Mouse (Mus musculus) limb, embryonic 11.5 days (tissue): ENCODE measurements around the gene Myh6. TPM values are rescaled to one million over a fixed set of nuclear protein-coding genes. Genes with fewer than 3 reads are reported as not detected.

Experiments used
- ATAC-seq: fragments of 200-750 bp; cut with Nextera tagmentation; 2 replicates; pipeline ENCODE4 v1.8.0; 2017; ENCODE audit warnings: low read depth; ENCODE audit not compliant: insufficient number of reproducible peaks, low FRiP score, low TSS enrichment
- DNase-seq: peaks from one replicate; pipeline ENCODE4 v3.0.0-alpha.2; 2015; ENCODE audit warnings: low spot score
- H3K27ac ChIP-seq: fragments of 300-500 bp; sonication (generic); replicated peaks from 2 replicates; pipeline ENCODE4 v1.5.1; 2014; ENCODE audit warnings: low read depth, mild to moderate bottlenecking, low read length
- H3K27me3 ChIP-seq: fragments of 300-500 bp; sonication (generic); 2 replicates; pipeline ENCODE4 v1.6.1; 2014; ENCODE audit warnings: mild to moderate bottlenecking, low read length, mixed read lengths; ENCODE audit not compliant: control insufficient read depth, insufficient read depth
- H3K36me3 ChIP-seq: fragments of 300-500 bp; sonication (generic); 2 replicates; pipeline ENCODE4 v1.6.1; 2014; ENCODE audit warnings: mild to moderate bottlenecking, low read length, moderate library complexity, mixed read lengths; ENCODE audit not compliant: control insufficient read depth, insufficient read depth
- H3K4me1 ChIP-seq: fragments of 300-500 bp; sonication (generic); 2 replicates; pipeline ENCODE4 v1.6.1; 2014; ENCODE audit warnings: low read length, mixed read lengths; ENCODE audit not compliant: control insufficient read depth, insufficient read depth
- H3K4me2 ChIP-seq: fragments of 300-500 bp; sonication (generic); 2 replicates; pipeline ENCODE4 v1.6.1; 2014; ENCODE audit warnings: low read depth, mild to moderate bottlenecking, moderate library complexity; ENCODE audit not compliant: severe bottlenecking
- H3K4me3 ChIP-seq: fragments of 300-500 bp; sonication (generic); 2 replicates; pipeline ENCODE4 v1.5.1; 2014; ENCODE audit warnings: low read depth, low read length
- H3K9ac ChIP-seq: fragments of 300-500 bp; sonication (generic); 2 replicates; pipeline ENCODE4 v1.6.1; 2014; ENCODE audit warnings: mild to moderate bottlenecking, low read length
- H3K9me3 ChIP-seq: fragments of 300-500 bp; sonication (generic); 2 replicates; pipeline ENCODE4 v1.6.1; 2016; ENCODE audit warnings: low read length; ENCODE audit not compliant: control insufficient read depth
- WGBS: fragments of 180-500 bp; shearing (Covaris S2); extraction: QIAGEN DNeasy Blood & Tissue Kit; methylation state at CpG from one replicate; pipeline ENCODE4 v1.1.7; 2014; 5-methylcytosine and 5-hydroxymethylcytosine counted together
- polyA plus RNA-seq: library from polyadenylated mRNA; unstranded; fragments of >200 nt; fragmentation: Nextera tagmentation; extraction: Ambion mirVana; gene quantifications from 2 replicates; pipeline ENCODE4 v1.2.1, GENCODE M21; 2014

The Myh6 gene
- polyA plus RNA-seq, 1 experiment from 2014 or later: 1.7 TPM

GRCm38 (mm10) chr14:54913343-54913742 is 53.4 kb downstream of the Myh6 start:
- no peak for ATAC-seq

GRCm38 (mm10) chr14:54912886-54913285 is 53.8 kb downstream of the Myh6 start, which contains the start of gene Slc22a17:
TSS of gene Slc22a17 (minus strand) at chr14:54913132.
- peak within 1 kb of the TSS; percentile 96 for H3K4me3 ChIP-seq
- ATAC-seq: peak; percentile 91
- H3K36me3 ChIP-seq: peaks cover 13% of the 10 kb centered on the region
- no peaks in the 10 kb centered on the region for H3K9me3 ChIP-seq
- DNase-seq: peak; percentile 86
- H3K27ac ChIP-seq: peak within 1 kb of the TSS; percentile 72
- no peaks in the 10 kb centered on the region for H3K27me3 ChIP-seq
- peak within 1 kb of the TSS; percentile 92 for H3K9ac ChIP-seq
- peak within 1 kb of the TSS; percentile 84 for H3K4me2 ChIP-seq
- under 1% methylated on average over 28 of the region's 28 CpGs for WGBS
- peaks cover 3% of the 10 kb centered on the region; the same call in 1 of the 2 replicates for H3K4me1 ChIP-seq

More at GRCm38 (mm10) chr14:54913343-54913742, 53.4 kb downstream of the Myh6 start:
- no peaks in the 10 kb centered on the region for H3K27me3 ChIP-seq
- peaks cover 11% of the 10 kb centered on the region for H3K36me3 ChIP-seq
- H3K9ac ChIP-seq: peak overlapping the region; percentile 92
- 16% methylated on average over 10 of the region's 10 CpGs for WGBS
- H3K9me3 ChIP-seq: no peaks in the 10 kb centered on the region
- peaks cover 3% of the 10 kb centered on the region; the same call in 1 of the 2 replicates for H3K4me1 ChIP-seq
- peak overlapping the region; percentile 84 for H3K4me2 ChIP-seq
- H3K27ac ChIP-seq: no peak overlapping the region; the same call in 1 of the 2 replicates
- no peak for DNase-seq
- peak overlapping the region; percentile 96 for H3K4me3 ChIP-seq

- Histone ChIP-seq H3K36me3 (peaks cover 11% of the 10 kb centered on the region), H3K9me3 (no peaks in the 10 kb centered on the region), H3K4me1 (peaks cover 3% of the 10 kb centered on the region; the same call in 1 of the 2 replicates), H3K4me2 (peak overlapping the region; percentile 84), H3K27me3 (no peaks in the 10 kb centered on the region), H3K9ac (peak overlapping the region; percentile 92), H3K27ac (peak overlapping the region; percentile 72), H3K4me3 (peak overlapping the region; percentile 96)
- DNase-seq (peak; percentile 44), ATAC-seq (peak; percentile 52)
- WGBS: 3% methylated on average over 50 of the region's 69 CpGs
These were observed 54.4 kb downstream of the Myh6 start for GRCm38 (mm10) chr14:54912109-54912850.

- Histone ChIP-seq H3K4me2 (no peak overlapping the region), H3K36me3 (peaks cover 8% of the 10 kb centered on the region), H3K27me3 (no peaks in the 10 kb centered on the region), H3K27ac (no peak overlapping the region), H3K4me1 (peaks cover 3% of the 10 kb centered on the region; the same call in 1 of the 2 replicates), H3K9me3 (no peaks in the 10 kb centered on the region), H3K4me3 (no peak overlapping the region), H3K9ac (no peak overlapping the region)
- no peak for ATAC-seq
- DNase-seq: no peak
- WGBS: 81% methylated on average over 7 of the region's 7 CpGs
These were observed 58.0 kb downstream of the Myh6 start for GRCm38 (mm10) chr14:54908682-54909081.

GRCm38 (mm10) chr14:54903641-54904040 is 63.1 kb downstream of the Myh6 start:
- Histone ChIP-seq H3K9ac (no peak overlapping the region), H3K4me1 (no peaks in the 10 kb centered on the region), H3K36me3 (peaks cover 8% of the 10 kb centered on the region; the same call in 1 of the 2 replicates), H3K27ac (no peak overlapping the region), H3K9me3 (no peaks in the 10 kb centered on the region), H3K4me2 (no peak overlapping the region), H3K27me3 (no peaks in the 10 kb centered on the region), H3K4me3 (no peak overlapping the region)
- 92% methylated on average over 4 of the region's 4 CpGs for WGBS
- ATAC-seq: no peak
- no peak for DNase-seq

- H3K36me3 ChIP-seq: peaks cover 18% of the 10 kb centered on the region
- DNase-seq: peak; percentile 80
- no peaks in the 10 kb centered on the region for H3K9me3 ChIP-seq
- H3K27ac ChIP-seq: no peak overlapping the region
- no peak overlapping the region for H3K4me3 ChIP-seq
- no peak overlapping the region for H3K9ac ChIP-seq
- no peaks in the 10 kb centered on the region; the same call in 1 of the 2 replicates for H3K4me1 ChIP-seq
- H3K4me2 ChIP-seq: no peak overlapping the region
- no peaks in the 10 kb centered on the region for H3K27me3 ChIP-seq
- peak; percentile 36; the same call in 1 of the 2 replicates for ATAC-seq
- 2% methylated on average over 3 of the region's 3 CpGs for WGBS
These were observed 66.3 kb downstream of the Myh6 start for GRCm38 (mm10) chr14:54900383-54900782.

GRCm38 (mm10) chr14:54897445-54897844 is 69.3 kb downstream of the Myh6 start:
- WGBS: 83% methylated on average over 2 of the region's 2 CpGs
- DNase-seq (no peak), ATAC-seq (no peak)
- Histone ChIP-seq H3K36me3 (peaks cover 18% of the 10 kb centered on the region), H3K4me2 (no peak overlapping the region), H3K9ac (no peak overlapping the region), H3K27me3 (no peaks in the 10 kb centered on the region), H3K4me1 (peaks cover 3% of the 10 kb centered on the region), H3K9me3 (no peaks in the 10 kb centered on the region), H3K27ac (no peak overlapping the region), H3K4me3 (no peak overlapping the region)

GRCm38 (mm10) chr14:54894296-54895151 is 72.2 kb downstream of the Myh6 start:
- under 1% methylated on average over 52 of the region's 54 CpGs for WGBS
- no peaks in the 10 kb centered on the region for H3K27me3 ChIP-seq

More at GRCm38 (mm10) chr14:54894296-54895151, 72.2 kb downstream of the Myh6 start:
- H3K4me2 ChIP-seq: peak overlapping the region; percentile 70
- peaks cover 3% of the 10 kb centered on the region for H3K4me1 ChIP-seq
- peak overlapping the region; percentile 99 for H3K9ac ChIP-seq
- peak; percentile 72 for DNase-seq
- peak overlapping the region; percentile 97 for H3K4me3 ChIP-seq
- no peaks in the 10 kb centered on the region for H3K9me3 ChIP-seq
- H3K36me3 ChIP-seq: peaks cover 18% of the 10 kb centered on the region
- peak overlapping the region; percentile 91 for H3K27ac ChIP-seq
- peak; percentile 27 for ATAC-seq
